Mouse (Mus musculus) embryonic stem cell, embryonic (primary cell): ENCODE measurements around the gene Pik3cg.

Experiments
- CTCF ChIA-PET, 4 experiments: fragments of 300-600 bp in 2 of 4; fragments of 350-600 bp in 2 of 4; sonication (Branson Sonifier 250); formaldehyde crosslinking; loops; one replicate each; lab custom pipeline; 2022; ENCODE audit warnings: inconsistent platforms in 2 of 4; lab: Charles Lee
- POLR2A ChIA-PET, 4 experiments: fragments of 300-600 bp in 2 of 4; fragments of 350-600 bp in 2 of 4; sonication (Branson Sonifier 250); formaldehyde crosslinking; loops; one replicate each; lab custom pipeline; 2022; ENCODE audit warnings: antibody characterized with exemption in 4 of 4, inconsistent platforms in 1 of 4; lab: Charles Lee

Pik3cg gene

GRCm38 (mm10) chr12:32169164-32169563, 39.3 kb downstream of the Pik3cg start:
- ChIA-PET POLR2A (interaction anchor here in 3 of 4 experiments (0.6 to 1.4 kb wide), 7 partner anchors 21 to 220 kb away, joined by 3 to 10 read pairs (median 3); partner anchors contain the start of genes Hbp1 (in 2 of the 3) and Prkar2b (in 1 of the 3)), CTCF (interaction anchor here in 3 of 4 experiments (0.6 to 0.8 kb wide), 4 partner anchors 147 to 1436 kb away, joined by 3 to 5 read pairs (median 4); no protein-coding TSS in a partner anchor)

- ChIA-PET POLR2A (interaction anchor here in 3 of 4 experiments (0.6 to 1.4 kb wide), 6 partner anchors 21 to 219 kb away, joined by 3 to 10 read pairs (median 4); partner anchors contain the start of genes Hbp1 (in 2 of the 3) and Prkar2b (in 1 of the 3)), CTCF (interaction anchor here in 3 of 4 experiments (0.6 to 0.8 kb wide), 4 partner anchors 146 to 1437 kb away, joined by 3 to 5 read pairs (median 4); no protein-coding TSS in a partner anchor)
Observed at GRCm38 (mm10) chr12:32168751-32169150, 39.7 kb downstream of the Pik3cg start.

- CTCF ChIA-PET, result no interaction called here
- POLR2A ChIA-PET, result no interaction called here
Observed at GRCm38 (mm10) chr12:32163706-32164105, 44.8 kb downstream of the Pik3cg start.

GRCm38 (mm10) chr12:32158757-32159156, 49.7 kb downstream of the Pik3cg start:
- ChIA-PET POLR2A (interaction anchor here in 1 of 4 experiments (0.7 kb wide), 1 partner anchor 589 kb away, joined by 4 read pairs; no protein-coding TSS in a partner anchor), CTCF (no interaction called here)

- POLR2A ChIA-PET, result no interaction called here
- CTCF ChIA-PET, result no interaction called here
Observed at GRCm38 (mm10) chr12:32146606-32147005, 61.9 kb downstream of the Pik3cg start.

GRCm38 (mm10) chr12:32145651-32146050, 62.8 kb downstream of the Pik3cg start:
- ChIA-PET POLR2A (no interaction called here), CTCF (no interaction called here)

- POLR2A ChIA-PET, result no interaction called here
Observed at GRCm38 (mm10) chr12:32144513-32144912, 63.9 kb downstream of the Pik3cg start.

GRCm38 (mm10) chr12:32143782-32144181, 64.7 kb downstream of the Pik3cg start:
- ChIA-PET CTCF (interaction anchor here in 3 of 4 experiments (0.6 to 1.2 kb wide), 5 partner anchors 12 to 179 kb away, joined by 3 to 4 read pairs (median 3); no protein-coding TSS in a partner anchor), POLR2A (no interaction called here)

More at GRCm38 (mm10) chr12:32144513-32144912, 63.9 kb downstream of the Pik3cg start:
- CTCF ChIA-PET, result interaction anchor here in 3 of 4 experiments (0.8 to 1.2 kb wide), 4 partner anchors 12 to 180 kb away, joined by 3 to 4 read pairs (median 3); no protein-coding TSS in a partner anchor

- ChIA-PET CTCF (interaction anchor here in 1 of 4 experiments (0.9 kb wide), 1 partner anchor 103 kb away, joined by 3 read pairs; no protein-coding TSS in a partner anchor), POLR2A (no interaction called here)
Observed at GRCm38 (mm10) chr12:32143151-32143550, 65.3 kb downstream of the Pik3cg start.

- POLR2A ChIA-PET, result no interaction called here
- CTCF ChIA-PET, result no interaction called here
Observed at GRCm38 (mm10) chr12:32141766-32142165, 66.7 kb downstream of the Pik3cg start.

- CTCF ChIA-PET, result no interaction called here
Observed at GRCm38 (mm10) chr12:32138831-32139230, 69.6 kb downstream of the Pik3cg start.

GRCm38 (mm10) chr12:32138362-32138761, 70.1 kb downstream of the Pik3cg start:
- ChIA-PET POLR2A (interaction anchor here in 1 of 4 experiments (0.6 kb wide), 1 partner anchor 1849 kb away, joined by 3 read pairs; no protein-coding TSS in a partner anchor), CTCF (no interaction called here)

More at GRCm38 (mm10) chr12:32138831-32139230, 69.6 kb downstream of the Pik3cg start:
- POLR2A ChIA-PET, result no interaction called here

- POLR2A ChIA-PET, result no interaction called here
- CTCF ChIA-PET, result no interaction called here
Observed at GRCm38 (mm10) chr12:32137542-32137941, 70.9 kb downstream of the Pik3cg start.

- POLR2A ChIA-PET, result interaction anchor here in 1 of 4 experiments (0.7 kb wide), 1 partner anchor 694 kb away, joined by 3 read pairs; no protein-coding TSS in a partner anchor
Observed at GRCm38 (mm10) chr12:32127599-32128507, 80.6 kb downstream of the Pik3cg start.

GRCm38 (mm10) chr12:32127158-32127557, 81.3 kb downstream of the Pik3cg start:
- ChIA-PET POLR2A (interaction anchor here in 1 of 4 experiments (0.7 kb wide), 1 partner anchor 290 kb away, joined by 3 read pairs; no protein-coding TSS in a partner anchor), CTCF (no interaction called here)

More at GRCm38 (mm10) chr12:32127599-32128507, 80.6 kb downstream of the Pik3cg start:
- CTCF ChIA-PET, result interaction anchor here in 1 of 4 experiments (0.7 kb wide), 1 partner anchor 12 kb away, joined by 4 read pairs; no protein-coding TSS in a partner anchor

- CTCF ChIA-PET, result no interaction called here
Observed at GRCm38 (mm10) chr12:32124456-32124855, 84.0 kb downstream of the Pik3cg start.

GRCm38 (mm10) chr12:32124030-32124429, 84.4 kb downstream of the Pik3cg start:
- ChIA-PET CTCF (interaction anchor here in 1 of 4 experiments (0.7 kb wide), 1 partner anchor 47 kb away, joined by 9 read pairs; no protein-coding TSS in a partner anchor), POLR2A (no interaction called here)

More at GRCm38 (mm10) chr12:32124456-32124855, 84.0 kb downstream of the Pik3cg start:
- POLR2A ChIA-PET, result no interaction called here

GRCm38 (mm10) chr12:32123559-32123958, 84.9 kb downstream of the Pik3cg start:
- ChIA-PET CTCF (interaction anchor here in 1 of 4 experiments (0.7 kb wide), 1 partner anchor 47 kb away, joined by 9 read pairs; no protein-coding TSS in a partner anchor), POLR2A (no interaction called here)
